Mouse (Mus musculus): ENCODE results near the gene Ppp4r3a.

Ppp4r3a gene

DNA sequence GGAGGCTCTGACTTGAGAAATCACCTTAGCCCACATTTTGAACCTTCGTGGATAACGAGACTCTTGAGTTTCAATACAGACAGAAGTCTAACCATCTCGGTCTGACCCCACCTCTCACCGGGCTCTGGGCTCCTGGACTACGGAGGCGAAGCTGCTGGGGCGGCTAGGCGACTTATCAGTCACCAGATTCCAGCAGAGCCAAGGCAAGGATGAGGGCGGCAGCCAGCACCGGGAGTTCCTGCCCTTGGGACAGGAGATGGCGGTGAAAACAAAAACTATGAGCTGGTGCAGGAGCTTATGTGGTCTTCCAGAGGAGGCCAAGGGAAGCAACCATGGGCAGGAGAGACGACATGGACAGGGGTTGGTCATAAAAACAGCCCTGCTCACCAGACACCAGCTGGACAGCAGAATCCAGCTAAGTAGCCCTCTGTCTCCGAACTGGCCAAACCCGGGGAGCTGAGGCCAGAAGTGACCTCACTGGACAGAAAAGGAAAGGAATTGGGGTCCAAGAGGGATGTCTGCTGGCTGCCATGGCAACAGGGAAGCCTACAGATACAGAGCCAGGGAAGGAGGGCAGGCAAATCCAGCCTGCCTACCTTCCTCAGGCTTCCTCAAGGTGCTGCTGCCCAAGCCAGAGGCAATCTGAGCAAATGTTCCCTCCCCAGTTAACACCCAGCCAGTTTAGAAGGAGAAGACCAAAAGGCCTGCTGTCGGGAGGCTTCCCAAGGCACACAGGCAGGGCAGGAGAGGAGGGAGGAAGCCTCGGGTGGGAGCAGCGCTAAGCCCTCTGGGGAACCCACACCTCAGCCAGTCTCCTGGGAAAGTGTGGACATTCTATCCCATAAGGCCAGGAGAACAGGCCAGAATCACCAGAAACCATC lies 71.1 kb downstream of the Ppp4r3a start:
- no peak for DNase-seq

DNA sequence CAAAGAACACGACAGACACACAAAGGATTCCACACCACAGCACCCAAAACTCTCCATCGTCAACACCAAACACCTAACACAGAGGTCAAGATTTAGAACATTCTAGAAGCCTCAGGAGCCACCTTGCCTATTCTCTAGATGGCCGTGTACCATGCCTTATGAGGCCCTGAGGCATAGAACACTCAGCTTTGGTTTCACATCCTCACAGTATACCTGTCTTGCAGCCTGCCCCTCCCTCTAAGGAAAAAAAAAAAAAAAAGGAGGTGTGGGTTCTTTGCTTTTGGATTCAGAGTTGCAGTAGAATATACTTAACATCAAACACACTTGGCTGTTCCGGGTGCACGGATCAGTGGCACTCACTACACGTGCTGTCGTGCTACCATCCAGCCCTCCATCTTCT lies 72.5 kb downstream of the Ppp4r3a start:
- no peak for DNase-seq

DNA sequence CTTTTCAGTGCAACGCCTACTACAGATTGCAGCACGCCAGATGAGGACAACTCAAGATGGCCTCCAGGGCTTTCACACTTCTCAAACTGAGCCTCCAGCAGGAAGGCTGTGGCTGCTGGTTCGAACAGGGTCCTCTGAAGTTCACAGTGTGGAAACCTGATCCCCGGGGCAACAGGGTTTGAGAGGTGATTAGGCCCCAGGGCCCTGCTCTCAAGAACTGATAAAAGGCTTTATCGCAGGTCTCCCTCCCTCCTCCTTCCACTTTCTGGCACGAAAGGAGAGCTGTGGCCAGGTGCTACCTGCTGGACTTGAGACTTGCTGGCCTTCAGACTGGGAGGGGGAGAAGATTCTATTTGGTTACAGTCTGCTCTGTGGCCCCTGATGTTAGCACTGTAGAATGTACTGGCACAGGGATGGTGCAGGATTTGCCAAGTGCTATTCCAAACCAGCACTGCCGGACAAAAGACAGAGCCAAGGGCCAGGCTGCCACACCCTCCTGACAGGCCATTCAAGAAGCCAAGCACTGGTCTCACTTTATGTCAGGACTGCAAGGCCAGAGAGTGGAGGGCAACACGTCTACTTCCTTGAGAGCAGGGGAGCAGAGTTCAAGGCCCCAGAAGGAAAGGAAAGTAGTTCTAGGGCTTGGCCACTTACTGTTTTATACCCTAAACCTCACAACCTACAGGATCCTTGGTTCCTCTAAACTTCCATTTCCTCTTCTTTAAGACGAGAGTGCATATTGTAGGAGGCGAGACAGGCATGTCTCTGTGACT lies 73.2 kb downstream of the Ppp4r3a start:
- no peak for DNase-seq

DNA sequence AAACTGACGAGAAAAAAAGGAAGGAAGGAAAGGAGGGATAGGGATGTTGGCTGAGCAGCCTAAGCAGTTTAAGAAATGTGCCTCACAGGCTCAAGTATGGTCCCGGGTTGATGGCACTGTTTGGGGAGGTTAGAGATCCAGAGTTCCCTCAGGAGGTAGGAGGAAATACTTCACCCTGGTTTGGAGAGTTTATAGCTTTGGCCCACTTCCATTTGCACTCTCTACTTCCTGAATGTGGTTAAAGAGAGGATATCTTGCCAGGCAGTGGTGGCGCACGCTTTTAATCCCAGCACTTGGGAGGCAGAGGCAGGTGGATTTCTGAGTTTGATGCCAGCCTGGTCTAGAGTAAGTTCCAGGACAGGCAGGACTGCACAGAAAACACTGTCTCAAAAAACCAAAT lies 74.3 kb downstream of the Ppp4r3a start:
- no peak for DNase-seq

DNA sequence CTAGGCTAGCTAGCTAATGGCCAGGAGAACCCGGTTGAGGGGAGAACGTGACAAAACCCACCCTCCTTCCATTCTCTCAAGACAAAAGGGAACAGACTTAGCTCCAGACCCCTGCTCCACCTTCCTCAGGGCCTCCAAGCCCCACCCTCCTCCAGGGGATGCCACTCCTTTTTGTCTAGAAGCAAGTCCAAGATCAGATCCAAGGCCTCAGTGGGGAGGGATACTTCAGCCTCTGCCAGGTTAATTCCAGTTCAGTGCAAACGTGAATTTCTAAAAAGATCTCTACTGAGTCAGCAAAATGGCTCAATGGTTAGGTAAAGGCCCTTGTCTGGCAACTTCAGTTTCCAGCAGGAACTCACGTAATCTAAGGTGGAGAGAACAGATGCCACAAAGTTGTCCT lies 74.9 kb downstream of the Ppp4r3a start:
- no peak for DNase-seq

DNA sequence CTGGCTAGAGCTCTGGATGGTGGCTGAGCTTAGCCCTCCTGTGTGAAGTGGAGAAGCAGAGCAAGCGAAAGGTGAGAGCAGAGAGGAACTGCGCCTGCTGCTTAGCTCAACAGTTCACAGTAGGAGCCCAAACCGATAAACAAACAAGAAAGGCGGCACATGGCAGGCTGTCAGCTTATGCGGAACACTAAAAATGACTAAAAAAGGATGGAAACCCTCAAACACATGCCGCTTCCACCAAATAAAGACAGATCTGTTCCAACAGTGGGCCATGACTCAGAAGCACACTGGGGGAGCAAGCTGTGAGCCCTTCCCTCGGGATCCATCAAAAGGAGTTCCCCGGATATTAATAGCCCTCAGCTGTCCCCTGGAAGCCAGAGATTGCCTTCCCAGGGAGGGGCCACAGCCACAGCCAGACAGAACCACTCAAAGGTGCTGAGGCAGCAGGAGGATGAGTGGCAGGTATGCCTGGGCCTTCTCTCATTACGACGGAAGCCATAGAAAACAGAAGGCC lies 75.5 kb downstream of the Ppp4r3a start:
- DNase-seq = peak; percentile 38

DNA sequence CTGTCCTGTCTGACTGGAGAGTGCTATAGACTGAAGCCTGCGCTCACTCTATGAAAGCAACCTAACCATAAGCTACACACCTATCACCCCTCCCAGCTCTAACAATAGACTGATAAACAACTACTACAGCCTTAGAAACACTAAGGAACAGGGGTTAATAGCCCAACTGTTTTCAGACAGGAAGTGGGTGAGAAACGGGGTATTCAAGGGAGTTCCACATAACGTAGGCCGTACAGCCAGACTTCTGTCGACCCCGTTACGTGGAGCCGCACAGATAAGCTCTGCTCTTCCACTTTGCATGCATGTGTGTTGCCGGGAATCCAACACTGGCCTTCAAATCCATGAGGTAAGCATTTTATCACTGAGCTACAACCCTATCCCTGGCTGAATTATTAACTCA lies 76.1 kb downstream of the Ppp4r3a start:
- no peak for DNase-seq

DNA sequence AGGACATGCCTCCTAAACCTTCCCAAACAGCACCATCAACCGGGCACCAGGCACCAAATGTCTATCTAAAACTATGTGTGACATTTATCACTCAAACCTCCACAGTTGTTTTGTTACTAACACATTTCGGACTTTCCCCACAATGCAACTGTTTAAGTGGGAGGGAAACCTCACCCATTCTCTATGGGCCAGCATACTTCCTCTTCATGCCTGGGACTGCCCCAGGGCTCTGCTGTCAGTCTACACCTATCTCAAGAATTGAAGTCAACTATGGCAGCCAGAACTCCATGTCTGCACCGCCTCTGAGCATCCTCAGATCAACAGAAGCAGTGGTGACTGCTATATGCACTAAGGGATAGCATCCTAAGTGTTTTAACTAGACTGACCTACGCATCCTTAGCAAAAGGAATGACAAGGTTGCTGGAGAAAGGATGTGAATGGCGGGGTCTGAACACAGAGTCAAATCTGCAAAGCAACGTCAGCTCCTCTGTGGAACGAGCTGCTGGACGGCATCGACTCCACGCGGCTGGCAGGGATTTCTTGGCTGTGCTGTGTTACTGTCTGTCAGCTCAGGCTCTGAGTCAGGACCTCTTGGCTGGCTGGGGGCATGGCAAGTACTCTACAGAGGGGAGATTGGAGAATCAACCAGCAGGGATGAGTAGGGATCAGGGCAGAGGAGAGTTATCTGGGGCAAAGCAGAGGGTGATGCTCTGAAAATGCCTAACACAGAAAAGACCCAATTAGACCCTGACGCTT lies 77.7 kb downstream of the Ppp4r3a start:
- no peak for DNase-seq

DNA sequence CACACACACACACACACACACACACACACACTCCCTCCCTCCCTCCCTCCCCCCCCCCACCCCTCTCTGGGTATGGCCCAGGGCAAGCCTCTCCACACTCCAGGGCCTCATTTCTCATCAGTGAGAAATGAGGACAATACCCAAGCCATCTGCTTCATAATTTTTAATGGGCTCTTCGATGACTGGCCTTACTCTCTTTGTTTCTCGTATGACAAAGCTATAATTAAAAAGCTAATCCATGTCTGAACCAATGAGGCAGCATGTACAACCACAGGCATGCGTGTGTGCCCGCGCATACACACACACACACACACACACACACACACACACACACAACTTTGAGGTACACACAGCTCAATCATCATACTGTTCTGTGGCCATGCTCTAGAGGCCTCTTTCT lies 78.5 kb downstream of the Ppp4r3a start:
- no peak for DNase-seq

DNA sequence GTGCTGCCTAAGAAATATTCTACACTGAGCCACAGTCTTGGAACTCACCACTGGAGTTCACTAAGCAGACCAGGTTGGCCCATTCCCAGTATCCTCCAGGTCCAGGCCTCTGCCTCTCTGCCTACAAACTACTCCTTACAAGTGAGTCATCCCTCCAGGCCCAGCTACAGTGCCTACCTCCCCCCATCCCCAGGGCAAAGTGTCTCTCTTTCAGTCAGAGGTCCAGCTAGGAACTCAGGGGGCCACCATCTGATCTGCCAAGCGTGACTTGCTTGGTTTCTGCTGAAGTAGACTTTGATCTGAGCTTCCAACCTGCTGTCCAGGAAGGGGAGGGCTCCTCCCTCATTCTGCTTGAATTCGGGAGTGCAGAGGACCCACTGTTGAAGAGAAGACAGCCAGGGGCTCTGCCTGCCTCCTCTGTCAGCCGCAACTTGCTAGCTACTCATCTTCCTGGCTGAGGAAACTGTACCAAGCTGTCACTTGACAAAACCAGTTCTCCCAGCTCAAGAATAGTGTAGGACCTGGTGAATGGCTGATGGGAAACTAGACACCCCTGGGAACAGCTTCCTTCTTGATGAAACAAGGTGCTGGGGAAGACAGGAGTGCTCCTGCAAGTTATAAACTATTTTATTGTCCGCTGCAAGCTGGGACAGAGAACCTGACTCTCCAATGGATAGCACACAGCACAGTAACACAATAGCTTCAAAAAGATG lies 80.5 kb downstream of the Ppp4r3a start:
- DNase-seq = no peak

DNA sequence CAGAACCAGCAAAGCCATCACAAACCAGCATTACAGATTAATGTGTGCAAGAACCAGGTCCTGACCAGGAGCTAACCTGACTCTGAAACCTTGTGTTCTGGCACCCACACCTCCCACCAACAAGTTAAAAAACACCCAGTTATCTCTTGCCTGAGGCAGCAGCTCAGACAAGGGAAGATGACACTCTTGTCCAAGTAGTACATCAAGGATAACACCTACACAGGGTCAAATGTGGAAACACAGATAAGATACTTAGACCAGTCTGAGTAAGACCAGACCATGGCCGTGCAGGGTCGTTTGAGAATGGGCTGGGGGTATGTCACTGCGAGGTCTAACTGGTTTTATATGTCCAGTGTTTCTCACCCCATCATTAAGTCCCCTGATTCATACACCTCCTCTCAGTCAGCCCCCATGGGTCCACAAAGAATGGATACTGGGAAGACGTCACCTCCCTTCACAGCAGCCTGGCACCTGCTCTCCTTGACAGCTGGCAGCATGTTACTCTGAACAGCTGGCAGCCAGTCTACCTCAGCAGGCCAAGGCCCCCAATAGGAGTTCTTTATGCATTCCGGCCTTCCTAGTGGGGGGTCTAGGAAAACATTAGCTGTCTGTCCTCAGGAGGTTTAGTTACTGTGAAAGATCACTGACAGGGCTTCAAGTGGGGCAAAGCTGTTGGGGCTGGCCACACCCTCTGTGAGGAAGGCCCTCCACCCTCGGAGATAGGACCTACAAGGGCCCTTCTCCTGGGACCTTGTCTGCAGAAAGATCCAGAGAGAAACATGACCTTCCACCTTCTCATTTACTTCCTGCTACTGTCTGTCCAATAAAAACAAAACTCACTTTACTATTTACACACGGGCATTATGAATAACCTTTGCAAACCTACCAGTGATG lies 84.2 kb downstream of the Ppp4r3a start:
- DNase-seq = no peak

DNA sequence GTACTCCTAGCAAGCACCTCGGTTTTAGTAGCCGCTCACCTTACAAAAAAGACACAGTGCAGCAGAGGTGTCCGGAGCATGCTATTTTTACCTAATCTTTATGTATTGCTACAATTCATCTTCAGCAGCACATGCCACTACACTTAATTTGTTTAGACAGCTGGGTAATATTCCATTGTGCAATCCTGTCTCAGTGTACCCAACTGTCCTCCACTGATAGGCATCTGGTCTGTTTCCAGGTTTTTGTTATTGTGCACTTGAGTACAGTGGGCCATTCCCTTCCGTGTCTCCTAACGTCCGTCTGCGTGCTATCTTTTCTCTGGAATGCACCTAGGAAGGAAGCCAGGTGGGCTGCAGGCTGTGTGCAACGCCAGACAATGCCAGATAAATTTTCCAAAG lies 84.9 kb downstream of the Ppp4r3a start:
- no peak for DNase-seq

DNA sequence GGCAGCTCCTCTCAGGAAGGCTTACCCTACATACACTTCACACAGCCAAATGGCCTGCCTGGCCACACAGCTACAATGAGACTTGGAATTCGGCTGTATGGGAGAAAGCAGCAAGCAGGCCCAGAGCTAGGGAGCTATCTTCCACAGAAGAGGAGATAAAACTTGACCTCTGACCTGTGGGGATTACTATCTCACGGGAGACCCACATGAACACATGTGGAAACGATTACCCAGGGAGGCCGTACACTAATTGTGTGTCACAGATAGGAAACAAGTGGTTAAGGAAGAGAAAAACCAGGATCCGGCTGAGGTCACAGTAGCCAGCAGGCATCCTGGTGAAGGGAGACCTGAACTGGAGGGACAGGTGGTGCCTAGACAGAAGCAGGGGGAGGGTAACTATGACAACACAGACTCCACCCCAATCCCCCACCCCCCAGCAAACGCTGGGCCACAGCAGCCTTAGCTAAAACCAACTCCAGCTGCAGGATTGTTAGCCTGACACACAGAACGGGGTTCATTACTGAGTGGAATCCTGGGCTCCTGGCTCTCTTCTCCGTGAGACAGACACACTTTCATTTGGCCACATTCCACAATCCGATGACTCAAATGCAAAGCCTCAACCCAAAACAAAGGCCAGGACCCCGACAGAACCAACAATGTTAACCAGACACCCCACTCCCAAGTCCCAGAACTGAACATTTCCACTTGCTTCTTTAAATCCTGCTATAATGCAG lies 85.5 kb downstream of the Ppp4r3a start:
- no peak for DNase-seq

DNA sequence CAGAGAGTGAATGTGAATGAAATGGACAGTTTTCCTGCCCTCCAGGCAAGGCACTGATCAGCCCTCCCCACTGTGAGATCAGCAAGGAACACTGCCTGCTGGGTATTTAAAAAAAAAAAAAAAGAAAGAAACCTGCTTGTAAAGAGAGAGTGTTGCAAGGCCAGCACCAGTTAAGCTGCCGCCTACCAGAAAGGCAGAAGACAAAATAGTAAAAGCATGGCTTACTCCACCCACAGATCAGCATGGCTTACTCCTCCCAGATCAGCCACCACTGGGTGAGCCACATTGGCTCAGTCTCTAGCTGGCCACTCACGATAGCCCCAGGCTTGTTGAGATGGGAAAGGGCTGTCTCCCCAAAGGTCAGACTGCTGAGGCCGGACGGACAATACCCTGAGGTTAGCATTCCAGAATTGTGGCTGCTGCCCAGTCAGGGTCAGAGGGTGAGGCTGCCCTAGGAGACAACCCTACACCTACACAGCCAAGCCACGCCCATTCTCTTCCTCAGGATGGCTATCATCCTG lies 87.1 kb downstream of the Ppp4r3a start:
- DNase-seq = no peak

DNA sequence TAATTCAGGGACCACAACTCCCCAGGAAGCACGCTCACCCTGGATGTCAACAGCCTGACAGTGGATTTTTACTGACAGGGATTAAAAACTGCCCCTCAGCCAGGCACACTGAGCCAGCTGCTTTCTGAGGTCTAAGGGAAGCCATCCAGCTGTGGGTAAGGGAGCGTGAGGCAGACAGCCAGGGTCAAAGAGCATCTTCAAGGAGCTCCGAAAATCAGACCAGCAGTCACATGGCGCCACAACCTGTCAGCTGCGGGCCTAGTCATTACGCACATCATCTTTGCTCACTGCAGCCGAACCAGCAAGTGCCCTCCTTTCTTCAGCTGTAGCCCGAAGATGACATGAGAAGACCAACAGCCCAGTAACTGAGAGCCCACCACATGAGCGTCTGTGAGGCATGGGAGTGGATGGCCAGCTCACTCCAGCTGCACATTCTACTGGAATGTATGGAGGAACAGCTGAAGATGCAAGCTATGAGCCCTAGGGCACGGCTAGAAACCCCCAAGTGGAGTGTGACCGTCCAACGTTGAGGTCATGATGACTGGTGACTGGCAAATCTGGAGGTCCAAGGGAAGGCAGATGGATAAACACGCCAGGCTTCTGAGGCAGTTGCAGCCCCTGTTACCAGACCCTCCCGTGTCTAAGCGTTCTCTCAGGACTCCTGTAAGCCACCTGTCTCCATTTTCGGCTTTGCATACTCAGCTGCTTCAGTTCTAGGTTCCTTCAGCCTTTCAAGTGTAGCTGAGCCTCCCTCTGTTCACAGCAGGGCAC lies 87.7 kb downstream of the Ppp4r3a start:
- DNase-seq = no peak

DNA sequence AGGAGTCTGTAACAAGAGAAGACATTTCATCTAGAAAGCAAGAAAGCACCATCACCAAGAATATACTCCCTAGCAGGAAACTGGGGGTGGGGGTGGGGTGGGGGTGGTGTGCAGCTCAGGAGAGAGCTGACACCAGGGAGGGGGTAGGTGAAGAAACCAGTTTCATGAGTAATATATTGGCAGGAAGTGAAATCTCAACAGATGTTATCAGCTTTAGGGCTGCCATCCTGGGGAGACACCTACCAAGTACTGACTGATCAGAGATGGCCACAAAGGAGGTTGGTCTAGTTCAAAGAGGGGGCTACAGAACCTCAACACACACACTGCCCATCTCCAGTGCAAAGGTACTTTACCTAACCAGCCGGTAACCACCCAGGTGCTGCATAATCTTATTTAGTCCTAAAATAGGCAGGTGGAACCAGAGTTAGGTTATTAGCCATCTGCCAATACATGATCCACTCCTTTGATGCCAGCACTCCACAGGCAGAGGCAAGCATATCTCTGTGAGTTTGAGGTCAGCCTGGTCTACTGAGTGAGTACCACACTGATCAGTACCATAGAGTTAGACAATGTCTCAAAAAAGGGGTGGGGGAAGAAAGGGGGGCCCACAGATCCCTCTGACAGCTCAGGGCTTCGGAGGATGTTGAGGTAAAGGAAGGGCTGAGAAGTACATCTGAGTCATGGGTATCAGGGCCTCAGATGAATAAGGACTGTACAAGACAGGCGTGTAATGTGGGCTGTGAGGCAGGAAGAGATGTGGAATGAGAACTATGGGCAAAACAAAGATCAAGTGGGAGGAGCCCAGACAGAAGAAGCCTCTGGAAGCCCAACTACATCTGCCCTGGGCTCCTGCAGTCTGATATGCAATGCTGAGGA lies 89.1 kb downstream of the Ppp4r3a start:
- DNase-seq = no peak

DNA sequence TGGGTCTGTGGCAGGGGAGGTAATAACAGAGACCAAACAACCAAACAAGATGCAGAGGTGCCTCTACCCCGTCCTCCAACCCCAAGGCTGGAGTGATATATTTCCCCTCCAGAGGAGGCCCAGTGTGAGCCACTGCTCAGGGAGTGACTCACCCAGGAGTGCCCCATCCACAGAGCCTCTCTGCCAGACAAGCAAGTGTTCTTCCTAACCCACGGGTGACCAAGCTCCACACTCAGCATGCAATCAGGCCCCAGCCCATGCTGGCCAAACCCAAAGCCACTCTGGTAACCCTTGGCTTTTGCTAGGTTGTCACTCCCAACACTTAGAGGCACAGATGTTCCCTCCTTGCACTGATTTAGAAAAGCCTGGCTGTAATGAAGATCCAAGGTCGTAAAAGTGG lies 90.4 kb downstream of the Ppp4r3a start:
- no peak for DNase-seq

DNA sequence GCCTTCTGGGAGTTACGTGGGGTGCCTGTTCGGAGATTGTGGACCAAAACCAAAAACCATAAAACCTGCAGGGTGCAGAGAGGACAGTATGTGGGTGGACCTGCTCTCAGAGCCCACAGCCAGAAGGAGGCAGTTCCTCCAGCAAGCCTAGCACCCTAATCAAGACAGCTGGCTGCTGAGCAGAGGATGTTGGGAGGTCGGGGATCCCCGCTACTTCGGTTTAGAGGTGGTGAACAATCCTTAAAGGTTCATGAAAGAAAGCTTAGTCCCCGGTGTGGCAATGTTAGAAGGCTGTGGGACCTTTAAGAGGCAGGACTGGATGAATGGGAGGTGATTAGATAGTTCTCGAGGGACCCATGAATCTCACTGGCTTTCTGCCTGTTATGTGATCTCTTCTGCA lies 91.0 kb downstream of the Ppp4r3a start:
- no peak for DNase-seq

DNA sequence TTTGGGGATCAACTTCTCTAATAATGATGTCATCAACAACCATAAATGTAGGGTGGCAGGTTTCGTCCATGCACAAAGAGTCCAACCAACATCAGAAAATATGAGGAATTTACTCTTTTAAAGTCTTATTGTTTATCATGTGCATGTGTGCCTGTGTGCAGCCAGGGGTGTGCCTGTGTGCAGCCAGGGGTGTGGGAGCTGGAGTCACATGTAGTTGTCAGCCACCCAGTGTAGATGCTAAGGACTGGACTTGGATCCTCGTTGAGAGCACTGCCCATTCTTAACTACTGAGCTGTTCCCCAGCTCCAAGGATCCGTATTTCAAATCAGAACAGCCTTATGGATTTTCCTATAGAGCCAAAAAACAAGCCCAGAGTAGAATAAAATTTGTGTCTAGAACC lies 92.4 kb downstream of the Ppp4r3a start:
- DNase-seq = no peak
